Mouse (Mus musculus) hindbrain, embryonic 16.5 days (tissue): ENCODE results near the gene Shank1. TPM values are rescaled to one million over a fixed set of nuclear protein-coding genes. Genes with fewer than 3 reads are reported as not detected.

Experiments
- ATAC-seq: fragments of 200-750 bp; cut with Nextera tagmentation; 2 replicates; pipeline ENCODE4 v1.8.0; 2017; ENCODE audit warnings: moderate TSS enrichment, moderate library complexity
- H3K27ac ChIP-seq: fragments of 300-500 bp; sonication (generic); 2 replicates; pipeline ENCODE4 v1.5.1; 2014; ENCODE audit warnings: low read depth, mild to moderate bottlenecking, control low read depth, low read length, moderate library complexity
- H3K27me3 ChIP-seq: fragments of 300-500 bp; sonication (generic); replicated peaks from 2 replicates; pipeline ENCODE4 v1.6.1; 2014; ENCODE audit warnings: low read length; ENCODE audit not compliant: control insufficient read depth, insufficient read depth
- H3K36me3 ChIP-seq: fragments of 300-500 bp; sonication (generic); 2 replicates; pipeline ENCODE4 v1.6.1; 2014; ENCODE audit warnings: mild to moderate bottlenecking, low read length, moderate library complexity, mixed read lengths; ENCODE audit not compliant: control insufficient read depth, insufficient read depth
- H3K4me1 ChIP-seq: fragments of 300-500 bp; sonication (generic); 2 replicates; pipeline ENCODE4 v1.6.1; 2014; ENCODE audit warnings: low read depth, low read length; ENCODE audit not compliant: control insufficient read depth, insufficient read depth
- H3K4me2 ChIP-seq: fragments of 300-500 bp; sonication (generic); 2 replicates; pipeline ENCODE4 v1.6.1; 2014; ENCODE audit warnings: mild to moderate bottlenecking, low read length, control low read depth, moderate library complexity
- H3K4me3 ChIP-seq: fragments of 300-500 bp; sonication (generic); 2 replicates; pipeline ENCODE4 v1.5.1; 2014; ENCODE audit warnings: mild to moderate bottlenecking, low read length, control low read depth, moderate library complexity
- H3K9ac ChIP-seq: fragments of 300-500 bp; sonication (generic); 2 replicates; pipeline ENCODE4 v1.6.1; 2014; ENCODE audit warnings: low read depth, mild to moderate bottlenecking, control low read depth, low read length, moderate library complexity
- H3K9me3 ChIP-seq: fragments of 300-500 bp; sonication (generic); 2 replicates; pipeline ENCODE4 v1.6.1; 2014; ENCODE audit warnings: mild to moderate bottlenecking, low read length, moderate library complexity; ENCODE audit not compliant: control insufficient read depth
- WGBS: fragments of 180-500 bp; shearing (Covaris S2); extraction: QIAGEN DNeasy Blood & Tissue Kit; methylation state at CpG from one replicate; pipeline ENCODE4 v1.1.7; 2014; 5-methylcytosine and 5-hydroxymethylcytosine counted together
- polyA plus RNA-seq: library from polyadenylated mRNA; unstranded; fragments of >200 nt; fragmentation: Nextera tagmentation; extraction: Ambion mirVana; gene quantifications from 2 replicates; pipeline ENCODE4 v1.2.1, GENCODE M21; 2015

Gene Shank1
- polyA plus RNA-seq, 1 experiment from 2014 or later = 33.6 TPM

- peaks cover 15% of the 10 kb centered on the region for H3K4me1 ChIP-seq
- WGBS = under 1% methylated on average over 5 of the region's 5 CpGs
- no peaks in the 10 kb centered on the region for H3K9me3 ChIP-seq
- no peaks in the 10 kb centered on the region for H3K27me3 ChIP-seq
- peak overlapping the region; percentile 65 for H3K4me3 ChIP-seq
- peak; percentile 15 for ATAC-seq
- H3K9ac ChIP-seq = peak overlapping the region; percentile 79
- peak overlapping the region; percentile 88 for H3K27ac ChIP-seq
- H3K36me3 ChIP-seq = no peaks in the 10 kb centered on the region
- H3K4me2 ChIP-seq = peak overlapping the region; percentile 94
These were observed 64.7 kb downstream of the Shank1 start for GRCm38 (mm10) chr7:44374756-44375155.

GRCm38 (mm10) chr7:44375207-44375606 lies 65.2 kb downstream of the Shank1 start:
- Histone ChIP-seq H3K9me3 (no peaks in the 10 kb centered on the region), H3K9ac (peak overlapping the region; percentile 79), H3K4me3 (peak overlapping the region; percentile 65), H3K27me3 (no peaks in the 10 kb centered on the region), H3K27ac (peak overlapping the region; percentile 88), H3K4me2 (peak overlapping the region; percentile 94), H3K4me1 (peaks cover 15% of the 10 kb centered on the region), H3K36me3 (no peaks in the 10 kb centered on the region)
- no peak for ATAC-seq
- WGBS = 4% methylated on average over 10 of the region's 10 CpGs

GRCm38 (mm10) chr7:44375793-44376192 lies 65.7 kb downstream of the Shank1 start:
- peaks cover 15% of the 10 kb centered on the region for H3K4me1 ChIP-seq
- H3K9me3 ChIP-seq = no peaks in the 10 kb centered on the region
- H3K27me3 ChIP-seq = no peaks in the 10 kb centered on the region
- H3K4me3 ChIP-seq = no peak overlapping the region
- H3K4me2 ChIP-seq = no peak overlapping the region
- no peak for ATAC-seq
- 58% methylated on average over 3 of the region's 3 CpGs for WGBS
- no peak overlapping the region for H3K27ac ChIP-seq
- H3K9ac ChIP-seq = no peak overlapping the region
- H3K36me3 ChIP-seq = no peaks in the 10 kb centered on the region

- Histone ChIP-seq H3K4me2 (no peak overlapping the region), H3K27me3 (no peaks in the 10 kb centered on the region), H3K4me3 (no peak overlapping the region), H3K36me3 (no peaks in the 10 kb centered on the region), H3K4me1 (peaks cover 12% of the 10 kb centered on the region), H3K27ac (0 out of 2 replicates have a peak overlapping the region, but pooled peaks have one; percentile 12), H3K9ac (no peak overlapping the region), H3K9me3 (no peaks in the 10 kb centered on the region)
- no peak for ATAC-seq
- 42% methylated on average over 4 of the region's 4 CpGs for WGBS
These were observed 68.2 kb downstream of the Shank1 start for GRCm38 (mm10) chr7:44378290-44378689.

- H3K4me3 ChIP-seq = no peak overlapping the region
- WGBS = 48% methylated on average over 12 of the region's 12 CpGs
- H3K27ac ChIP-seq = peak overlapping the region; percentile 72
- H3K9me3 ChIP-seq = no peaks in the 10 kb centered on the region
- H3K4me1 ChIP-seq = peaks cover 8% of the 10 kb centered on the region
- H3K27me3 ChIP-seq = no peaks in the 10 kb centered on the region
- H3K36me3 ChIP-seq = no peaks in the 10 kb centered on the region
- ATAC-seq = peak; percentile 45
- no peak overlapping the region for H3K9ac ChIP-seq
- H3K4me2 ChIP-seq = no peak overlapping the region
These were observed 72.5 kb downstream of the Shank1 start for GRCm38 (mm10) chr7:44382541-44382940.

- WGBS = 0% methylated on average over 22 of the region's 33 CpGs
- peak; percentile 91 for ATAC-seq
- peak within 1 kb of the TSS; percentile 74 for H3K27ac ChIP-seq
- H3K9me3 ChIP-seq = no peaks in the 10 kb centered on the region
- peak within 1 kb of the TSS; percentile 81 for H3K9ac ChIP-seq
- H3K36me3 ChIP-seq = no peaks in the 10 kb centered on the region
- peak within 1 kb of the TSS; percentile 93 for H3K4me2 ChIP-seq
- peak within 1 kb of the TSS; percentile 54 for H3K4me3 ChIP-seq
- H3K27me3 ChIP-seq = no peaks in the 10 kb centered on the region
- H3K4me1 ChIP-seq = peaks cover 8% of the 10 kb centered on the region
These were observed 74.1 kb downstream of the Shank1 start, which contains the start of gene Syt3 for GRCm38 (mm10) chr7:44383980-44384715. Gene Syt3 (plus strand): TSS chr7:44384102.

- Histone ChIP-seq H3K9ac (peak overlapping the region; percentile 81), H3K4me1 (peaks cover 8% of the 10 kb centered on the region), H3K9me3 (no peaks in the 10 kb centered on the region), H3K27me3 (no peaks in the 10 kb centered on the region), H3K27ac (peak overlapping the region; percentile 9; the same call in 1 of the 2 replicates), H3K4me2 (peak overlapping the region; percentile 93), H3K36me3 (no peaks in the 10 kb centered on the region), H3K4me3 (peak overlapping the region; percentile 54)
- ATAC-seq = peak; percentile 71
- WGBS = 2% methylated on average over 16 of the region's 17 CpGs
These were observed 74.6 kb downstream of the Shank1 start for GRCm38 (mm10) chr7:44384716-44385059.

- no peaks in the 10 kb centered on the region for H3K27me3 ChIP-seq
- H3K9ac ChIP-seq = peak within 1 kb of the TSS; percentile 81
- H3K4me3 ChIP-seq = peak within 1 kb of the TSS; percentile 54
- H3K4me2 ChIP-seq = peak within 1 kb of the TSS; percentile 93
- no peaks in the 10 kb centered on the region for H3K36me3 ChIP-seq
- no peak for ATAC-seq
- H3K9me3 ChIP-seq = no peaks in the 10 kb centered on the region
- 83% methylated on average over 12 of the region's 12 CpGs for WGBS
- peaks cover 8% of the 10 kb centered on the region for H3K4me1 ChIP-seq
- H3K27ac ChIP-seq = peak within 1 kb of the TSS; percentile 9; the same call in 1 of the 2 replicates
These were observed 75.7 kb downstream of the Shank1 start, which contains the start of gene 1700008O03Rik for GRCm38 (mm10) chr7:44385720-44386119. Gene 1700008O03Rik (minus strand): TSS chr7:44385820.

GRCm38 (mm10) chr7:44391831-44392230 lies 81.8 kb downstream of the Shank1 start:
- Histone ChIP-seq H3K4me3 (no peak overlapping the region), H3K9ac (no peak overlapping the region), H3K27ac (no peak overlapping the region), H3K4me1 (no peaks in the 10 kb centered on the region), H3K9me3 (no peaks in the 10 kb centered on the region), H3K27me3 (no peaks in the 10 kb centered on the region), H3K4me2 (no peak overlapping the region), H3K36me3 (no peaks in the 10 kb centered on the region)
- 85% methylated on average over 4 of the region's 4 CpGs for WGBS
- ATAC-seq = no peak
